Mouse (Mus musculus): ENCODE measurements around the gene Tcf3. TPM values are rescaled to one million over a fixed set of nuclear protein-coding genes. Genes with fewer than 3 reads are reported as not detected.
A peak's percentile ranks its signal among the peaks of the same experiment; 100 is the strongest.

Gene Tcf3
- total and polyA plus RNA-seq, 3 experiments, result 16.5 to 25.0 (median 18.0) TPM

GRCm38 (mm10) chr10:80382641-80383365 is 50.6 kb downstream of the Tcf3 start:
- TF ChIP-seq EP300 (IDR thresholded peaks at IDR 0.05; ENCODE audit: insufficient read depth, low read depth, low read length) (no peak), CTCF (IDR thresholded peaks at IDR 0.05) (no peak), POLR2A (IDR thresholded peaks at IDR 0.05; ENCODE audit: insufficient read depth, low read depth, low read length) (no peak)
- Histone ChIP-seq H3K36me3 (ENCODE audit: control insufficient read depth, insufficient read depth, low read length) (no peaks in the 10 kb centered on the region), H3K27me3 (ENCODE audit: control insufficient read depth, insufficient read depth, low read length) (no peaks in the 10 kb centered on the region), H3K4me1 (ENCODE audit: control insufficient read depth, insufficient read depth, low read length) (peaks cover 3% of the 10 kb centered on the region), H3K27ac (no peak overlapping the region), H3K4me3 (no peak overlapping the region), H3K9ac (ENCODE audit: low read depth, low read length) (no peak overlapping the region), H3K79me2 (replicated peaks; ENCODE audit: control insufficient read depth, insufficient read depth, low read length) (peaks cover 4% of the 10 kb centered on the region)
- DNase-seq, result no peak
- intact Hi-C loops (cut with DNase I), result no loop called here
- 84% methylated on average over 7 of the region's 7 CpGs for WGBS

- Histone ChIP-seq H3K79me2 (replicated peaks; ENCODE audit: control insufficient read depth, insufficient read depth, low read length) (no peaks in the 10 kb centered on the region), H3K27ac (no peak overlapping the region), H3K4me1 (ENCODE audit: control insufficient read depth, insufficient read depth, low read length) (no peaks in the 10 kb centered on the region), H3K4me3 (no peak overlapping the region), H3K27me3 (ENCODE audit: control insufficient read depth, insufficient read depth, low read length) (no peaks in the 10 kb centered on the region), H3K36me3 (ENCODE audit: control insufficient read depth, insufficient read depth, low read length) (no peaks in the 10 kb centered on the region), H3K9ac (ENCODE audit: low read depth, low read length) (no peak overlapping the region)
- no peak for DNase-seq
- TF ChIP-seq POLR2A (IDR thresholded peaks at IDR 0.05; ENCODE audit: insufficient read depth, low read depth, low read length) (no peak), CTCF (IDR thresholded peaks at IDR 0.05) (peak; percentile 74), EP300 (IDR thresholded peaks at IDR 0.05; ENCODE audit: insufficient read depth, low read depth, low read length) (no peak)
- intact Hi-C loops (cut with DNase I), result loop anchor here (5.0 kb wide), 1 partner anchor 130 kb away; no protein-coding TSS in a partner anchor
- WGBS, result 51% methylated on average over 10 of the region's 10 CpGs
Observed at GRCm38 (mm10) chr10:80377716-80378115, 55.7 kb downstream of the Tcf3 start.

GRCm38 (mm10) chr10:80376160-80376559 is 57.3 kb downstream of the Tcf3 start:
- H3K79me2 ChIP-seq (replicated peaks; ENCODE audit: control insufficient read depth, insufficient read depth, low read length), result no peaks in the 10 kb centered on the region
- H3K36me3 ChIP-seq (ENCODE audit: control insufficient read depth, insufficient read depth, low read length), result no peaks in the 10 kb centered on the region
- TF ChIP-seq CTCF (IDR thresholded peaks at IDR 0.05) (peak; percentile 93), EP300 (IDR thresholded peaks at IDR 0.05; ENCODE audit: insufficient read depth, low read depth, low read length) (peak; percentile 78; the same call in 1 of the 2 replicates), POLR2A (IDR thresholded peaks at IDR 0.05; ENCODE audit: insufficient read depth, low read depth, low read length) (no peak)
- WGBS, result 4% methylated on average over 7 of the region's 7 CpGs
- H3K4me1 ChIP-seq (ENCODE audit: control insufficient read depth, insufficient read depth, low read length), result no peaks in the 10 kb centered on the region
- no peak overlapping the region for H3K27ac ChIP-seq
- no peak overlapping the region for H3K9ac ChIP-seq (ENCODE audit: low read depth, low read length)
- no peaks in the 10 kb centered on the region for H3K27me3 ChIP-seq (ENCODE audit: control insufficient read depth, insufficient read depth, low read length)
- peak; percentile 84 to 89 for DNase-seq
- intact Hi-C loops (cut with DNase I), result loop anchor here (5.0 kb wide), 1 partner anchor 131 kb away; no protein-coding TSS in a partner anchor
- no peak overlapping the region for H3K4me3 ChIP-seq

GRCm38 (mm10) chr10:80374063-80374462 is 59.4 kb downstream of the Tcf3 start:
- no peaks in the 10 kb centered on the region for H3K4me1 ChIP-seq (ENCODE audit: control insufficient read depth, insufficient read depth, low read length)
- no peaks in the 10 kb centered on the region for H3K79me2 ChIP-seq (replicated peaks; ENCODE audit: control insufficient read depth, insufficient read depth, low read length)
- peak; percentile 63 to 67 for DNase-seq
- H3K27me3 ChIP-seq (ENCODE audit: control insufficient read depth, insufficient read depth, low read length), result no peaks in the 10 kb centered on the region
- no peaks in the 10 kb centered on the region for H3K36me3 ChIP-seq (ENCODE audit: control insufficient read depth, insufficient read depth, low read length)
- H3K9ac ChIP-seq (ENCODE audit: low read depth, low read length), result no peak overlapping the region
- H3K4me3 ChIP-seq, result no peak overlapping the region
- intact Hi-C loops (cut with DNase I), result loop anchor here (1.0 to 5.0 kb wide), 3 partner anchors 24 to 197 kb away; partner anchors contain the start of genes Apc2 and Efna2
- WGBS, result 34% methylated on average over 6 of the region's 6 CpGs
- no peak overlapping the region for H3K27ac ChIP-seq
- TF ChIP-seq CTCF (IDR thresholded peaks at IDR 0.05) (peak; percentile 81), POLR2A (IDR thresholded peaks at IDR 0.05; ENCODE audit: insufficient read depth, low read depth, low read length) (no peak), EP300 (IDR thresholded peaks at IDR 0.05; ENCODE audit: insufficient read depth, low read depth, low read length) (no peak)

- Histone ChIP-seq H3K4me3 (no peak overlapping the region), H3K4me1 (ENCODE audit: control insufficient read depth, insufficient read depth, low read length) (no peaks in the 10 kb centered on the region), H3K9ac (ENCODE audit: low read depth, low read length) (no peak overlapping the region), H3K36me3 (ENCODE audit: control insufficient read depth, insufficient read depth, low read length) (no peaks in the 10 kb centered on the region), H3K79me2 (replicated peaks; ENCODE audit: control insufficient read depth, insufficient read depth, low read length) (no peaks in the 10 kb centered on the region), H3K27me3 (ENCODE audit: control insufficient read depth, insufficient read depth, low read length) (no peaks in the 10 kb centered on the region), H3K27ac (no peak overlapping the region)
- intact Hi-C loops (cut with DNase I), result loop anchor here (5.0 kb wide), 1 partner anchor 195 kb away; the partner anchor contains the start of gene Efna2
- 76% methylated on average over 6 of the region's 6 CpGs for WGBS
- no peak for DNase-seq
- no peak for TF ChIP-seq CTCF (IDR thresholded peaks at IDR 0.05)
- TF ChIP-seq POLR2A (IDR thresholded peaks at IDR 0.05; ENCODE audit: insufficient read depth, low read depth, low read length), result no peak
- no peak for TF ChIP-seq EP300 (IDR thresholded peaks at IDR 0.05; ENCODE audit: insufficient read depth, low read depth, low read length)
Observed at GRCm38 (mm10) chr10:80372706-80373105, 60.7 kb downstream of the Tcf3 start.

- WGBS, result 65% methylated on average over 9 of the region's 9 CpGs
- no peak overlapping the region for H3K27ac ChIP-seq
- no peak for DNase-seq
- no peaks in the 10 kb centered on the region for H3K4me1 ChIP-seq (ENCODE audit: control insufficient read depth, insufficient read depth, low read length)
- no peak overlapping the region for H3K9ac ChIP-seq (ENCODE audit: low read depth, low read length)
- no peaks in the 10 kb centered on the region for H3K27me3 ChIP-seq (ENCODE audit: control insufficient read depth, insufficient read depth, low read length)
- no peaks in the 10 kb centered on the region for H3K36me3 ChIP-seq (ENCODE audit: control insufficient read depth, insufficient read depth, low read length)
- no peak overlapping the region for H3K4me3 ChIP-seq
- H3K79me2 ChIP-seq (replicated peaks; ENCODE audit: control insufficient read depth, insufficient read depth, low read length), result no peaks in the 10 kb centered on the region
- TF ChIP-seq POLR2A (IDR thresholded peaks at IDR 0.05; ENCODE audit: insufficient read depth, low read depth, low read length), result no peak
- TF ChIP-seq CTCF (IDR thresholded peaks at IDR 0.05), result no peak
- TF ChIP-seq EP300 (IDR thresholded peaks at IDR 0.05; ENCODE audit: insufficient read depth, low read depth, low read length), result no peak
- intact Hi-C loops (cut with DNase I), result loop anchor here (5.0 kb wide), 1 partner anchor 195 kb away; the partner anchor contains the start of gene Efna2
Observed at GRCm38 (mm10) chr10:80371983-80372382, 61.5 kb downstream of the Tcf3 start.
